Mouse (Mus musculus) cerebellum, adult (tissue): ENCODE data around the gene Sash1.

Experiments
- ATAC-seq: cut with Nextera tagmentation; 2 replicates; pipeline ENCODE4 v1.9.2; 2017; ENCODE audit warnings: mild to moderate bottlenecking, moderate library complexity, mixed read lengths; ENCODE audit not compliant: insufficient number of reproducible peaks, low FRiP score, low TSS enrichment

The Sash1 gene

DNA sequence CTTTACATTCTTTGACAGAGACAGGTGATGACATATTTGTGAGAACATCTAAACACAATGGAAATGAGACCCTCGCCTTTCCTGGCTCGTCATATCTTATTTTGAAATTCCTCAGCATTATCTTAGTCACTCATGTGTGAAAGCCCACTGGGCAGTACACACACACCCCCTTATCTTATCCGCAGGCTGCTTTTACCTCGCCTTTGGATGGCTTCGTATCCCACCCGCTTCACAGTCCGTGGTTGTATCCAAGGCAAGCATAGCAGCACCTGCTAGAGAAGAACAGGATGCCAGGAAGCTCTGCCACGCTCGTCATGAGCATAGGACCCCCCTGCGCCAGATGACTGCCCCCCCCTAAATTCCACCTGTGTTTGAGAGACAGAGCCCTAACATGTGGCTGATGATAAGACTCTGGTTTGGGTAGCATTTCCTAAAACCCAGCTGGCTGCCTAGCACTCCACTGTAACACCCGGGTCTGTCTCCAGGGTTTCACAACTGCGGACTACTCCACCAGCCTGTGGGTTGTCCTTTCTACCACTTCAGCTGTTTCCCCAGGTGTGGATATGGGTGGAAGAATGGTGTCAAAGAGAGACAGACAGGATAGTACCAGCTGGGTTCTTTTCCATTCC lies 84.0 kb downstream of the Sash1 start:
- no peak for ATAC-seq

GRCm38 (mm10) chr10:8801139-8801613 lies 84.7 kb downstream of the Sash1 start:
- ATAC-seq = 0 out of 2 replicates have a peak, but pooled peaks have one; percentile 34

GRCm38 (mm10) chr10:8797826-8798225 lies 88.0 kb downstream of the Sash1 start:
- ATAC-seq = no peak

DNA sequence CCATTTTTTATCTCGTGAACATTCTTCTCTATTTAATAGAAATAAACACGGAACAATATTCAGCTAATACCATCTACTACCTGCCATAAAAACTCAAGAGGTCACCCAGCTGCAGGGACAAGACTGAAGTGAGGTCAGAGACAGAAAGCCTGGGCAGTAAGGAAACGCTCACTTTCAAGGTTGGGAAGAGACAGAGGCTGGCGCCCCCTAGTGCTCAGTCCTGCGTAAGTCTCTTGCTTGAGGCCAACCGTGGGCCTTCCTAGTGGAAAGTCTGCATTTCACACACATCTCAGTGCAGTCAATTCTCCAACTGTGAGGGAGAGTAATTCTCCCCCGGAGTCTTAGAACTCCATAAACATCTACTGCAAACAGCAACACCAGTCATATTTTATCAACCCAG lies 90.5 kb downstream of the Sash1 start:
- peak; percentile 49; the same call in 1 of the 2 replicates for ATAC-seq

DNA sequence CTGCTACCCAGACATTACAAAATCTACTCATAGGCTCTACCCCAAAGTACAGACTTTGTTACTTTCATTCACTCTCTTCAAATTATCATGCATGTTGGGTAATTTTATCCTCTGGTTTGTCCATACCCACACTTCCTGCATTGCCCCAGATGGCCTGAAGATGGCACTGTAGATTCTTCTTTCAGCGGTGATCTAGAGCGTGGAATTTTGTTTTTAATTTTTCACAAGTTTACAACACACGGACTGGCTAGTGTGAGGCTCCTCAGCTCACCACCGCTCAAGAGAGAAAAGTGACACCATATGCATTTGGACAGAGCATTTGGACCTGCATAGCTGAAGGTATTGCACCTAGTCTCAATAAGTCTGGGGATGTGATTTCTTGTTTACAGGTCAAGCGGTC lies 93.5 kb downstream of the Sash1 start:
- ATAC-seq = no peak

DNA sequence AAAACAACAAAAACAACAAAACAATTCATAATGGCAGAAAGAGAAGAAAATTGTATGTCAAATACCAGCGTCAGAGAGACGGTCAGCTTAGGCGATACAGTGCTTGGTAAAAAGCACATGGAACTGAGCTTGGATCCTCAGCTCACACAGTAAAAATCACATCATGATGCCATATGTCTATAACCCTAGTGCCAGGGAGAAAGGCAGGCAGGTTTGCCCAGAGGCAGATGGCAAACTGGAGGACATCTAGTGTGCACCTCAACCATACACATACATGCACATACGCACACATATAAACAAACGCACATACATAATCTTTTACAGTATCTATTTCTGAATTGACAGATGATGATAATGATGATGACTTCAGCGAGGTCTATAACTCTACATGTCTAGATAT lies 96.8 kb downstream of the Sash1 start:
- no peak for ATAC-seq

GRCm38 (mm10) chr10:8787221-8787620 lies 98.6 kb downstream of the Sash1 start:
- ATAC-seq = no peak

DNA sequence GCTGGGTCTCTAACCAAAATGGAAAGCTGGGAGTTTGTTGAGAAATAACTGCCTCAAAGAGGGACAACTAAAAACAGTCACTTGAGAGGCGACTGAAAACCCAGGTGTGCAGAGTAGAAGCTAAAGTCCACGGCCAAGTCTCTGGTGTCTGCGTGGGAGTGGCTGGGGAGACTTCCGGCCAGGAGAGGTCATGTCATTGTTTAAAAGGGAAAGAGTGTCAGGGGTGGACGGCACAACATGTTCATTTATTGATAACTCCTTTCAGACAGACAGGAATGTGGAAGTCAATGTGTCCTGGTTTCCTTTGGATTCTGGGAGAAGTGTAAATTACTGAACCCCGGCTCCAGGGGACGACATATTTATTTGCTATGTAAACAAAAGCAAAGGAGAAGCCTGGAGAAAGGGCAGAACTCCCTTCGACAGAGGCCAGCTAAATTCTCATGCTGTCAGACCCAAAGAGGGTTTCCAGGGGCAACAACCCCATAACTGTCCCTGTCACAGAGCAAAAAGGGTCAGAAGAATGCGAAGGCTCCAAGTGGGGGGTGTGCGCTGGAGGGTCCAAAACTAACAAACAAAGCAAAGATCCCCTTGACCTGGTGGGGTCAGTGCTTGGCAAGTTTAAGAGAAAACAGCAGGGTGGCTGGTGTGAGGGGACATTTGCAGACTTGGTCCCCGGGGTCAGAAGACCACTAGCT lies 100.3 kb downstream of the Sash1 start:
- no peak for ATAC-seq

DNA sequence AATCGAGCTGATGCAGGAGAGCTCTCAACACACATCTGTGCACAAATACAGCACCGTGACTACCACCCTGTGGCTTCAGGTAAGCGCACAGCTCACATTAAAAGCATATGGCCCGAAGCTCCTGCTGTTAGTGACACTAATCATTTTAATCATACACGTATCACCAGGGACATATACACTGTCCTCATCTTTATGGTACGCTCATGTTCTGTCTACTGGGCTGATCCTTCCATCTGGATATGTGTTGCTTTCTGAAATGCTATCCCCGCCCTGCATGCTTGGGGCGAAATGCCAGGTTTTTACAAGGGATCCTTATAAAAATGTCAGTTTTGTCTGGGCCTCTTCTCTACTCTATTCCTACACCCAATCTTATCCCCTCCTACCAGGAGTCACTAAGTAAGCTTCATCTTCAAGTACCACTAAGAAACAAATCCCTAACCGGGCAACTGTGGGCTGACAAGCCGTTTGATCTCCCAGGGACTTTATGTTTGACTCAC lies 103.9 kb downstream of the Sash1 start:
- no peak for ATAC-seq

- ATAC-seq = no peak
Measured at GRCm38 (mm10) chr10:8779842-8780241, 106.0 kb downstream of the Sash1 start.

DNA sequence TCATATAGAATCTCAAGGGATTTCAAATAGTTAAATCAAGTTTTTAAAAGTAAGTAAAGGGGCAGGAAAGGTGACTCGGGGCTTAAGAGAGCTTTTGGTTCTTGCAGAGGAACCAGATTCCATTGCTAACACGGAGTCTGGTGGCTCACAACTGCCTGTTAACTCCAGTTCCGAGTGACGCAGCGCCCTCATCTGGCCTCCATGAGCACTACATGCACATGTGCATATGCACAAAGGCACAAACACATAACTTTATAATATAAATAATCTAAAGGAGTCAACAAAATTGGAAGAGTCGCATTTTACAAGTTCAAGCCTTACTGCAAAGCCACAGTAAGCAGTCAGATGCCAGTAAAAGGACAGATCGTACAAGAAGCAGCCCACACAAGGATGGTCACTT lies 107.0 kb downstream of the Sash1 start:
- ATAC-seq = no peak

- no peak for ATAC-seq
Measured at GRCm38 (mm10) chr10:8777552-8778253, 108.2 kb downstream of the Sash1 start.

GRCm38 (mm10) chr10:8776791-8777190 lies 109.1 kb downstream of the Sash1 start:
- ATAC-seq = no peak

- no peak for ATAC-seq
Measured at GRCm38 (mm10) chr10:8775794-8776193, 110.1 kb downstream of the Sash1 start.

GRCm38 (mm10) chr10:8772464-8773209 lies 113.2 kb downstream of the Sash1 start:
- no peak for ATAC-seq

DNA sequence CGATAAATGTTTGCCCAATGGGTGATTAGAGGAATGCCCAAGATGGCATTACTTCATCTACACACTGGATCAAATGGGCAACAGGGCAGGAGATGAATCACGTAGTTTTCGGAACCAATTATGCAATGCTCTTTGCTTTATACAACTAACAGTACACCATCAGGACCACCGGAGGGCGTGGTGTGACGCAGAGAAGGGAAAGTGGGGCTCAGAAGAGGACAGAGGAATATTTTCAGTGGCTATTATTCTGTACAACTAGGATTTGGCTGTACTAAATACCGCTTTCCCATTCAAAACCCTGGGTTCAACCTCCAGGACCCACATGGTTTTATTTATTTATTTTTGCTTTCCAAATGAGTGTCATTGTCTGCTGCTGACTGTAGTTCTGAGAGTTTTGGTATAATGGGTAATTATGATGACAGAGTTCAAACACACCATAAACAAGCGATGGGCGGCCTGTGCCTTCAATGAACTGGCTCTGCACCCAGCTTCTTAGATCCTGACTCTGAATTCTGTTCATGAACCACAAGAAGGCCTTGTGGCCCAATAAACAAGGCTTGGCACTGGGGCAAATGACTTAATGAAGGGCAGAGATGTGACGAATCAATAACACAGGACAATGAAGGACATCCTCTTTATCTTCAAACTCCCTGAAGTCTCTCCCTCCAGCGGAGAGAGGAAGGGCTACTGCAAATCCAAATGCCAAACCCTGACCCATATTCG lies 114.8 kb downstream of the Sash1 start:
- ATAC-seq = no peak

- no peak for ATAC-seq
Measured at GRCm38 (mm10) chr10:8768654-8769053, 117.2 kb downstream of the Sash1 start.

DNA sequence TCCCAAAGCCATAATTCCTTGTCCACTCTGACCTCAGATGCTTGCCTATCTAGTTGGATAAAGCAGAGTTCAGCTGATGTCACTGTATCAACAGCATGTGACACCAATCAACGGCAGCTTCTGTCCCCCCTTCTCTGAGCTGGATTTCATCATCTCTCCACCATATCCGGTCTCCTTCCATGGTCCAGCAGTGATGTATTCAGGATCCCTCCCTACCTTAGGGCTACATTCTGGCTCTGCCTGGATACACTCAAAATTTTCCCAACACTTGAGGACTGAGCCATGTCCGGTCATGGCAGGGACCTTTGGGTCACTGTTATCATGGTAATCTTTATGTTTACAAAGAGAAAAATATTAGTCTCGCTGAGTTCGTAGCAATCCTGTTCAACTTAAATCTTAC lies 118.5 kb downstream of the Sash1 start:
- ATAC-seq = no peak

GRCm38 (mm10) chr10:8765922-8766522 lies 119.8 kb downstream of the Sash1 start:
- no peak for ATAC-seq
